Mouse (Mus musculus) intestine, postnatal 0 days (tissue): Measurements from ENCODE around the gene Nhsl1. TPM values are rescaled to one million over a fixed set of nuclear protein-coding genes. Genes with fewer than 3 reads are reported as not detected.

Experiments
- ATAC-seq: fragments of 200-750 bp; cut with Nextera tagmentation; 2 replicates; pipeline ENCODE4 v1.8.0; 2017; ENCODE audit warnings: mild to moderate bottlenecking, moderate TSS enrichment, moderate library complexity
- H3K27ac ChIP-seq: fragments of 300-500 bp; sonication (generic); 2 replicates; pipeline ENCODE4 v1.5.1; 2014; ENCODE audit warnings: mild to moderate bottlenecking, low read depth, low read length, moderate library complexity
- H3K27me3 ChIP-seq: fragments of 300-500 bp; sonication (generic); replicated peaks from 2 replicates; pipeline ENCODE4 v1.6.1; 2014; ENCODE audit warnings: low read length, mixed read lengths; ENCODE audit not compliant: control insufficient read depth, insufficient read depth
- H3K36me3 ChIP-seq: fragments of 300-500 bp; sonication (generic); 2 replicates; pipeline ENCODE4 v1.6.1; 2014; ENCODE audit warnings: mild to moderate bottlenecking, moderate library complexity; ENCODE audit not compliant: control insufficient read depth, insufficient read depth
- H3K4me1 ChIP-seq: fragments of 300-500 bp; sonication (generic); replicated peaks from 2 replicates; pipeline ENCODE4 v1.6.1; 2014; ENCODE audit warnings: antibody characterized with exemption, low read length, mixed read lengths; ENCODE audit not compliant: control insufficient read depth, insufficient read depth
- H3K4me2 ChIP-seq: fragments of 300-500 bp; sonication (generic); replicated peaks from 2 replicates; pipeline ENCODE4 v1.6.1; 2014; ENCODE audit warnings: low read depth, mild to moderate bottlenecking, moderate library complexity
- H3K4me3 ChIP-seq: fragments of 300-500 bp; sonication (generic); 2 replicates; pipeline ENCODE4 v1.5.1; 2014; ENCODE audit warnings: low read depth, low read length
- H3K9ac ChIP-seq: fragments of 300-500 bp; sonication (generic); 2 replicates; pipeline ENCODE4 v1.6.1; 2014; ENCODE audit warnings: mild to moderate bottlenecking, low read depth, low read length
- H3K9me3 ChIP-seq: fragments of 300-500 bp; sonication (generic); 2 replicates; pipeline ENCODE4 v1.6.1; 2016; ENCODE audit warnings: mixed run types; ENCODE audit not compliant: control insufficient read depth
- CTCF ChIP-seq: sonication (generic); IDR thresholded peaks from 2 replicates; pipeline ENCODE4 v1.5.1; 2016; ENCODE audit warnings: low read depth, mild to moderate bottlenecking, control low read depth, antibody characterized with exemption, moderate library complexity
- WGBS: fragments of 180-500 bp; shearing (Covaris S2); extraction: QIAGEN DNeasy Blood & Tissue Kit; methylation state at CpG from one replicate; pipeline ENCODE4 v1.1.7; 2014; 5-methylcytosine and 5-hydroxymethylcytosine counted together
- polyA plus RNA-seq: library from polyadenylated mRNA; unstranded; fragments of >200 nt; fragmentation: Nextera tagmentation; extraction: Ambion mirVana; gene quantifications from 2 replicates; pipeline ENCODE4 v1.2.1, GENCODE M21; 2015

The Nhsl1 gene
- polyA plus RNA-seq, 1 experiment from 2014 or later = 12.5 TPM

- ATAC-seq = peak; percentile 47
- Histone ChIP-seq H3K4me1 (0 out of 2 replicates have a peak, but pooled peaks cover 9% of the 10 kb centered on the region), H3K4me2 (peak overlapping the region; percentile 64), H3K36me3 (peaks cover 10% of the 10 kb centered on the region; the same call in 1 of the 2 replicates), H3K4me3 (peak overlapping the region; percentile 46), H3K9ac (peak overlapping the region; percentile 50; the same call in 1 of the 2 replicates), H3K27ac (peak overlapping the region; percentile 75; the same call in 1 of the 2 replicates), H3K27me3 (no peaks in the 10 kb centered on the region), H3K9me3 (no peaks in the 10 kb centered on the region)
- TF ChIP-seq CTCF = no peak
- 38% methylated on average over 5 of the region's 5 CpGs for WGBS
Measured at GRCm38 (mm10) chr10:18471648-18472047, 152.9 kb downstream of the Nhsl1 start.

GRCm38 (mm10) chr10:18475126-18475525, 156.3 kb downstream of the Nhsl1 start:
- no peak overlapping the region for H3K27ac ChIP-seq
- H3K9ac ChIP-seq = no peak overlapping the region
- H3K27me3 ChIP-seq = no peaks in the 10 kb centered on the region
- H3K4me2 ChIP-seq = no peak overlapping the region
- H3K9me3 ChIP-seq = no peaks in the 10 kb centered on the region
- 77% methylated on average over 6 of the region's 6 CpGs for WGBS
- no peak for TF ChIP-seq CTCF
- H3K4me3 ChIP-seq = no peak overlapping the region
- no peak for ATAC-seq
- no peaks in the 10 kb centered on the region for H3K4me1 ChIP-seq
- H3K36me3 ChIP-seq = peaks cover 10% of the 10 kb centered on the region; the same call in 1 of the 2 replicates

GRCm38 (mm10) chr10:18478294-18478693, 159.5 kb downstream of the Nhsl1 start:
- no peak overlapping the region for H3K4me3 ChIP-seq
- no peak overlapping the region for H3K27ac ChIP-seq
- TF ChIP-seq CTCF = no peak
- no peaks in the 10 kb centered on the region for H3K27me3 ChIP-seq
- 0 out of 2 replicates have a peak, but pooled peaks cover 8% of the 10 kb centered on the region for H3K4me1 ChIP-seq
- WGBS = 78% methylated on average over 4 of the region's 4 CpGs
- peaks cover 9% of the 10 kb centered on the region; the same call in 1 of the 2 replicates for H3K36me3 ChIP-seq
- H3K4me2 ChIP-seq = no peak overlapping the region
- H3K9ac ChIP-seq = no peak overlapping the region
- H3K9me3 ChIP-seq = no peaks in the 10 kb centered on the region
- ATAC-seq = no peak

GRCm38 (mm10) chr10:18479285-18479684, 160.5 kb downstream of the Nhsl1 start:
- 0 out of 2 replicates have a peak, but pooled peaks cover 8% of the 10 kb centered on the region for H3K4me1 ChIP-seq
- 94% methylated on average over 3 of the region's 3 CpGs for WGBS

GRCm38 (mm10) chr10:18480836-18481235, 162.1 kb downstream of the Nhsl1 start:
- H3K27me3 ChIP-seq = no peaks in the 10 kb centered on the region
- no peak for ATAC-seq
- 0 out of 2 replicates have a peak, but pooled peaks cover 8% of the 10 kb centered on the region for H3K4me1 ChIP-seq
- H3K9me3 ChIP-seq = no peaks in the 10 kb centered on the region
- no peak overlapping the region for H3K9ac ChIP-seq
- no peak overlapping the region; the same call in 1 of the 2 replicates for H3K27ac ChIP-seq
- H3K4me2 ChIP-seq = no peak overlapping the region
- peaks cover 8% of the 10 kb centered on the region; the same call in 1 of the 2 replicates for H3K36me3 ChIP-seq
- TF ChIP-seq CTCF = no peak
- no peak overlapping the region for H3K4me3 ChIP-seq
- 68% methylated on average over 10 of the region's 10 CpGs for WGBS

More at GRCm38 (mm10) chr10:18479285-18479684, 160.5 kb downstream of the Nhsl1 start:
- Histone ChIP-seq H3K36me3 (peaks cover 8% of the 10 kb centered on the region; the same call in 1 of the 2 replicates), H3K27me3 (no peaks in the 10 kb centered on the region), H3K4me3 (no peak overlapping the region), H3K9ac (no peak overlapping the region), H3K4me2 (no peak overlapping the region), H3K9me3 (no peaks in the 10 kb centered on the region), H3K27ac (no peak overlapping the region)
- no peak for ATAC-seq
- no peak for TF ChIP-seq CTCF

- Histone ChIP-seq H3K9me3 (no peaks in the 10 kb centered on the region), H3K4me1 (0 out of 2 replicates have a peak, but pooled peaks cover 9% of the 10 kb centered on the region), H3K4me2 (no peak overlapping the region), H3K27ac (no peak overlapping the region), H3K36me3 (peaks cover 5% of the 10 kb centered on the region), H3K4me3 (no peak overlapping the region), H3K27me3 (no peaks in the 10 kb centered on the region), H3K9ac (no peak overlapping the region)
- TF ChIP-seq CTCF = no peak
- 32% methylated on average over 4 of the region's 4 CpGs for WGBS
- no peak for ATAC-seq
Measured at GRCm38 (mm10) chr10:18482558-18483141, 163.9 kb downstream of the Nhsl1 start.
